Mouse (Mus musculus) ES-Bruce4 (cell line): Measurements from ENCODE around the gene Slc25a42.

ENCODE experiments used
- CTCF ChIP-seq: IDR thresholded peaks from one replicate; pipeline ENCODE4 v1.8.1; 2011; ENCODE audit warnings: low read depth, low read length
- POLR2A ChIP-seq: IDR thresholded peaks from one replicate; pipeline ENCODE4 v1.8.1; 2011; ENCODE audit warnings: low read length; ENCODE audit not compliant: insufficient read depth

DNA sequence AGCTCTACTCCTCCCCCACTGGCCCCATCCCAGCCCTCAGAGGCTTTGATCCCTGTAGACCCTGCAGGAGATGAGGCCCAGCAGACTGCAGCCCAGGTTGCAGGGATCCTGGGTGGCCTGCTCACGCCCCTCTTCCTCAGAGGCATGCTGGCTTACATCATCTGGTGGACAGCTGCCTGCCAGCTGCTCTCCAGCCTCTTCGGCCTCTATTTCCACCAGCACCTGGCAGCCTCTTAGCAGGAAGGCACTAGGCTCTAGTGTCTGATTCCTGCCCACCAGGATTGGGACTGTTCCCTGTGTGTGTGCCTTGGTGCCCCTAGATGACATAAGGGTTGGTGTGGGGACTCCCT, 30.2 kb downstream of the Slc25a42 start:
- no peak for TF ChIP-seq POLR2A
- no peak for TF ChIP-seq CTCF
